Mouse (Mus musculus) B cell, adult 62 days (primary cell): Measurements from ENCODE around the gene Fastk. TPM values are rescaled to one million over a fixed set of nuclear protein-coding genes. Genes with fewer than 3 reads are reported as not detected.

Source experiments
- total RNA-seq: library from RNA; stranded (reverse); gene quantifications from 4 replicates; pipeline ENCODE4 v1.2.4, GENCODE M21; 2023

The Fastk gene
- total RNA-seq, result 89.9 to 105 TPM (median 103 TPM) in 4 replicates

DNA sequence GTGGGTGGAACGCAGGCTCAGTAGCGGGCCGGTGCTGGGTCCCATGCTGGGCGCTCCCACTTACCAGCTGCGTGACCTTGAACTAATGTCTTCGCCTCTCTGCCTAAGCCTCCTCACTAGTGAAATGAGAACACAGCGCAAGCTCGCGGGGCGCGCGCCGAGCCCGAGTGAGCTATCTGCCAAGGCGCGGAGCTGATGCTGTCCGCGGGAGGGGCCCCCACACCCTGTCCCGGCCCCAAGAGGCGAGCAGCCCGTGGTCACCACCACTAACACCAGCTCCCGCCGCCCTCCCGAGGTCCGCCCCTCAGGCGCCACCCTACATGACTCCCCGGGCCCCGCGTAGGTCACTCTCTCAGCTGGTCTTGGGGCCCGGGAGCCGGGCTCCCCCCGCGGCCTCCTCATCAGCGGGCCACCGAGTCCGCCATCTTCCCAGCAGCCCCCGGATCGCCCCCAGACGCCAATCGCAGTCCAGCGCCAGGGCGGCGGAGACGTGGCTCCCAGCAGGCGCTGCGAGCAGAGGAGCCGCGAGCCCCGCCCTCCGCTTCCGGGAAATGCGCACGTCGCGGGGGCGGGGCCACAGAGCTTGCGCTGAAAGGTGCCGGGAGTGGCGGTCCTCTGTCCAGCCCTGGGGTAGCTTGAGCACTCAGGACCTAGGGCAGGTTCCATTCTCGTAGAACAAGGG lies at the start of gene Fastk:
TSS of gene Fastk (minus strand) at position 542 of the 682 bp plus-strand sequence.

GRCm38 (mm10) chr5:24452030-24452690 lies 7.1 kb upstream of the Fastk start, which contains the start of gene Agap3:
Agap3 (plus strand) TSS chr5:24452177.

GRCm38 (mm10) chr5:24447624-24448298 lies 2.7 kb upstream of the Fastk start, which contains the start of gene Tmub1:
Tmub1 (minus strand) TSS chr5:24447854.

GRCm38 (mm10) chr5:24423129-24424003 lies 21.7 kb downstream of the Fastk start, which contains the start of the genes Cdk5 and Slc4a2:
Cdk5 (minus strand) TSS chr5:24423530.
Slc4a2 (plus strand) TSS chr5:24423837.

DNA sequence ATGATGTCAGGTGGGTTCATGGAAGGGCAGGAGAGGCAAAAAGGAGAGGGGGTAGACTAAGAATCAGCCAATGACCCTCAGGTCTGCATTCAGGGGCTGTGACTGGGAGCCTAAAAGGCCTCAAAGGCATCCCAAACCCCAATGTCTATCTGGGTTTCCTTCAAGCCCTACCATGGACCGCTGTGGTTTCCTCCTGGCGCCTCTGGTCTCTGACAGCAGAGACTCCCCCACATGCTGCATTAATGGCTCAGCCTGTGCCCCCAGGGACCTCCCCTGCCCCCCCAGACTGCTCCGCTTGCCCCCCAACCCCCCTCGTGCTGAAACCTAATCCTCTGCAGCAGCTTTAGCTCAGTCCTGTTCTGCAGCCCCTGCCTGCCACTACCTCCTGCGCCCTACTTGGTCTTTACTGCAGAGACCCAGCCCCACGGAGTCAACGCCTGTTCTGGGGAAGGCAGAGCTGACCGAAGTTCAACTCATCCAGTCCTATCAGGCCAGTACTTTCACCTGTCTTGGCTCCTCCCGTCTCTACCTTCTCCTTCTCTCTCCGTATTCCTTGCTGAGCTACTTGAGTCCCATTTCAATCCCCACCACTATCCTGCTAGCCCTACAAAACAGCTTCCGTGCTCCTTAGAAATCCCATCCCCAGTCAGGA lies 31.9 kb downstream of the Fastk start, which contains the start of gene Asic3:
TSS of gene Asic3 (plus strand) at position 351 of the 652 bp plus-strand sequence.

DNA sequence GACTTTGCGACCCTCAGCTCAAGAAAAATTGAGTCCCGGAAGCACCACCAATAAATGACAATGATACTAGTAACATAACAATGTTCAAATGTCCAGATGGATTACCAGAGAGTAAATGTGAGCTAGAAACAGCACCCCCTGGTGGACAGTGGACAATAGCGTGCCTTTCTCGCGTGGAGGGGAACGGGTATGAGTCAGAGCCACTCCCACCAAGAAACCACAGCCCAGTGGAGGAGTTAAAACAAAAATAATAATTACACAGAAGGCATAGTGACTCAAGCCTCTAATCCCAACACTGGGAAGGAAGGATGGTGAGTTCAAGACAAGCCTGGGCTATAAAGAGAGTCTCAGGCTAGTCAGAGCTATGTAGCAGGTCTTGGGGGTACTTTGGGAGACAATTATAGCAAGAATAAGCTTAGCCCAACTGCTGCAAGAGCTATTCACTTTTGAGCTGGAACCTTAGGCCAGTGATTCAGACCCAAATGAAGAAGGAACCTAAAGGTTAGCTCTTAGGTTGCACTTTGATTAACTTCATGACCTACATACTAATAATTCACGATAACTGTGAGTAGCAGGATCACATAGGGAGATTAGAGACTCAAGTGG lies 51.6 kb downstream of the Fastk start, which contains the start of gene Abcb8:
TSS of gene Abcb8 (plus strand) at position 272 of the 606 bp plus-strand sequence.

DNA sequence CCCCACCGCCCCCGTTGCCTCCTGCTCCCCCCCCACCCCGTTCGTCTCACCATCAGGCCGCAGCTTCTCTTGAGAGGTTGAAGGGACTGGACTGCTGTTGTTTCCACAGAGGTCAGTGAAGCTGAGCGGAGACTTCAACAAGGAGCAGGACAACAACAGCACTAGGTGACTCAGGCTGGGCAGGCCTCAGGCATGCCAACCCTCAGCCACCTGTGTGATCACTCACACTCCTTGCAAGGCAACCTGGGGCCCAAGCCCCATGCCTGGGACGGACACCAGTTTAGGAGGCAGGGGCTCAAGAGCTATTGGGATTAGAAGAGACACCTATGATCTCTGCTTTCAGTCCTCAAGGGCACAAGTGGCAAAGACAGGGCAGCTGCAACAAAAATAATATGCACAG lies 53.2 kb downstream of the Fastk start, which contains the start of gene Atg9b:
TSS of gene Atg9b (minus strand) at position 280 of the 400 bp plus-strand sequence.

Other genes with a start within 250 kb of the Fastk start
- gene Kcnh2, start 93.7 kb downstream of the Fastk start, total RNA-seq, result not detected in 4 replicates
- 0.15 to 0.40 TPM in 2 of 4 replicates, not detected in the others for gene Nos3, start 80.5 kb downstream of the Fastk start, total RNA-seq
- not detected in 4 replicates for gene Atg9b, start 53.1 kb downstream of the Fastk start, total RNA-seq
- gene Abcb8, start 51.6 kb downstream of the Fastk start, total RNA-seq, result 19.2 to 30.7 TPM (median 25.6 TPM) in 4 replicates
- gene Asic3, start 31.9 kb downstream of the Fastk start, total RNA-seq, result 0.34 to 0.80 TPM (median 0.49 TPM) in 3 of 4 replicates, not detected in the other
- 31.5 to 43.7 TPM (median 33.8 TPM) in 4 replicates for gene Cdk5, start 21.8 kb downstream of the Fastk start, total RNA-seq
- 54.4 to 79.1 TPM (median 68.6 TPM) in 4 replicates for gene Slc4a2, start 21.4 kb downstream of the Fastk start, total RNA-seq
- 19.1 to 23.1 TPM (median 21.2 TPM) in 4 replicates for gene Tmub1, start 2.6 kb upstream of the Fastk start, total RNA-seq
- 41.8 to 52.0 TPM (median 49.9 TPM) in 4 replicates for gene Agap3, start 6.9 kb upstream of the Fastk start, total RNA-seq
- not detected in 4 replicates for gene Gbx1, start 81.9 kb upstream of the Fastk start, total RNA-seq
- not detected in 4 replicates for gene Asb10, start 95.7 kb upstream of the Fastk start, total RNA-seq
- gene 4931409K22Rik, start 111.5 kb upstream of the Fastk start, total RNA-seq, result not detected in 4 replicates
- gene Abcf2, start 132.2 kb upstream of the Fastk start, total RNA-seq, result 35.4 to 41.6 TPM (median 38.9 TPM) in 4 replicates
- gene Chpf2, start 141.5 kb upstream of the Fastk start, total RNA-seq, result 32.7 to 39.8 TPM (median 34.7 TPM) in 4 replicates
- not detected in 4 replicates for gene Smarcd3, start 179.1 kb upstream of the Fastk start, total RNA-seq
- gene Nub1, start 240.2 kb upstream of the Fastk start, total RNA-seq, result 90.3 to 94.0 TPM (median 92.4 TPM) in 4 replicates